Mouse (Mus musculus): ENCODE results near the gene Itga2.

- TF ChIP-seq CTCF (IDR thresholded peaks at IDR 0.05; ENCODE audit: control insufficient read depth, insufficient read depth, insufficient read length) (no peak), MAX (IDR thresholded peaks at IDR 0.05) (no peak), MYOG (IDR thresholded peaks at IDR 0.05; ENCODE audit: control insufficient read depth, extremely low read depth, insufficient read length) (no peak), CEBPB (IDR thresholded peaks at IDR 0.05; ENCODE audit: low read depth) (no peak), MYOD1 (IDR thresholded peaks at IDR 0.05; ENCODE audit: control insufficient read depth, insufficient read length, low read depth) (no peak), USF1 (IDR thresholded peaks at IDR 0.05; ENCODE audit: low read depth) (no peak)
These were observed at the start of gene Itga2 for GRCm38 (mm10) chr13:114931775-114932294.

Data from C2C12 (cell line).